Mouse (Mus musculus) naive thymus-derived CD4-positive, alpha-beta T cell, adult 2 months (primary cell): Measurements from ENCODE around the gene Cog4.
"Not testable (repeated sequence)": the region's sequence is repeated elsewhere in the genome, so short reads cannot be mapped to it uniquely, and the experiment has no call there.

Source experiments
- DNase-seq: peaks from one replicate; pipeline ENCODE4 v3.0.0-alpha.2; 2011; ENCODE audit warnings: low read depth

Gene Cog4

DNA sequence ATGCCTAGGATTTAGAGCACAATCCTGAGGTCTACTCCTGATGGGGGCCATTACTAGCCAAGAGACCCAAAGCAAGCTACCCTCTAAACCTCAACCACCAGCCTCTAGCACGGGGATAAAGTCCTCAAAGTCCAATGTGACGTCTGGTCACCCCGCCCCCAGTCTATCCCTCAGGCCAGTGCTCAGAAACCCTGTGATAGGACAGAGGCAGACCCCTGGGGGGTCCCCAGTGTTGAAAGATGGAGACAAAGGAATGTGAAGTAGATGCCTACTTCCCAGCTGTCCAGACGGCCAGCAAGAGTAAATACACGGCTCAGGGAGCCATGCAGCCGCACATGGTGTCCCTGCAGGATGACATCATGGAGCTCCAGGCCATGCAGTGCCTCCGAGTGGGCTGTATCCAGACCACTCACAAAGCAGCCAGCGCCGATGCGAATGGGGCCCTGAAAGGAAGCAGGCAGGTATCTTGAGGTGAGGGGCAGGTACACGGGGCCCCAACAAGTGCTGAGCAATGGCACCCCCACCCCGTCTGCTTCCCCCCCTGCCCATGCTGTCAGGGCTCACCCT lies 43.6 kb downstream of the Cog4 start:
- DNase-seq = no peak

DNA sequence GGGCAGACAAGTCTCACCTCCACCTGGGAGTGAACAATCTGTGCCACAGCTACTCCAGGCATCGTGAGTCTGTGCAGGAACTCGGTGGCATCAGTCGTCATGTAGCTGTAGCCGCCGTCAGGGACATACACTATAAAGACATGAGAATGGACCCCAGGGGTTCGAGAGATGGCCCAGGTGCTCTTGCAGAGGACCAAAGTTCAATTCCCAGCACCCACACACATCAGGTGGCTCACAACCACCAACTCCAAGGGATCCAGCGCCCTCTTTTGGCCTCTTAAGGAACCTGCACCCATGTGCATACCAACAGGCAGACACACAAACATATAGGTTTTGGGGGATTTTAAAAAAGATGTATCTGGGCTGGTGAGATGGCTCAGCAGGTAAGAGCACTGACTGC lies 45.6 kb downstream of the Cog4 start:
- DNase-seq = no peak

DNA sequence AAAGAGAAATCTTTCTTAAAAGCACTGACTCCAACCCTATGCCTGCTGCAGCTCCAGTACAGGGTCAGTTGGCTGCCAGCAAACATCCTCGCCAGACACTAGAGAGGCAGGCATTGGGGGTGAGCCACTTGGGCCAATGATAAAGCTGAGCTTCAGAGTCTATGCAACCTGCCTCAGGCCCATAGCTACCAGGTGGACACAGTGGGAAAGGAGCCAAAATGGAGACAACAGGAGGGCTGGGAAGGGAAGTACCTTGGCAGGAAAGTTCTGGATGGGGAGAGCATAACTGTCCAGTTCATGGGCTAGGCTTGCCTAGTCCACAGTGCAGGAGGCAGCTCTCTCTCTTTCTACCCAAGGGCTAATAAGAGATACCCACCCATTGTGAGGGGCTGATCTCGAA lies 46.5 kb downstream of the Cog4 start:
- DNase-seq = no peak

GRCm38 (mm10) chr8:110894851-110895250 lies 48.5 kb downstream of the Cog4 start:
- DNase-seq = no peak

DNA sequence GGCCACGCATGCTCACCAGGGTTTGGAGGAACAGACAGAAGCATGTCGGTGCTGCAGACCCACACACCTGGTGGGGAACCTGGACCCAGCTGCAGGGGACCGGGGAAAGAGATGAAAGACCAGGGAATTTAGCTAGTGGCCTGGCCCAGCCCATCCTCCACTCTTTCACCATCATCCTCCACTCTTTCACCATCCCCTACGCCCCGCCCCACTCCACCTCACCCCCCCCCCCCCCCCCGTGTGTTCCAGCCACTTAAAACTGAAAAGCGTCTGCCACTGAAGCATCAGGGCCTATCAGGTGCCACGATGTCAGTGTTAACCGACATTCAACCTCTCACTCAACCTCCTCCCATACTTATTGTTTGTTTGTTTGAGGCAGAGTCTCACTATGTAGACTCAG lies 48.9 kb downstream of the Cog4 start:
- DNase-seq = no peak

- DNase-seq = no peak
Measured at GRCm38 (mm10) chr8:110895812-110896211, 49.4 kb downstream of the Cog4 start.

GRCm38 (mm10) chr8:110897495-110897894 lies 51.1 kb downstream of the Cog4 start:
- DNase-seq = no peak

DNA sequence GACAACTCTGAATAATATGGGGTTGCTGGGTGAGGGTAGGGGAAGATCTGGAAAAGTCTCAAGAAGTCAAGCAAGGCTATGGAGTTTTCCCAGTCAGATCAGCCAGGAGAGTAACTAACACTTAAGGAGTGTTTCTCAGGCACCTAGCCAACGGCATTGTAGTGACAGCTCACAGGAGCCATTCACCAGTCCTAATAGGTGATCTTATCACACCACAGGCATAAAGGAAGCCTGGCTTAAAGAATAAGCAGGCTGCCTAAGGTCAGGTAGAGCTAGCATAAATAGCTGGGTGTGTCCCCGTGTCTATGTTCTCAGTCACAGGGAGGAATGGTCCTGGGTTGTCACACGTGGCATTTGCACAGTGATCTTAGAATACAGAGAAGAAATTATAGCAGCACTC lies 54.7 kb downstream of the Cog4 start:
- no peak for DNase-seq

- DNase-seq = peak; percentile 79
Measured at GRCm38 (mm10) chr8:110901839-110902578, 55.6 kb downstream of the Cog4 start, which contains the start of gene Fuk. Fuk (minus strand) TSS chr8:110902488.

GRCm38 (mm10) chr8:110902579-110902965 lies 56.2 kb downstream of the Cog4 start:
- DNase-seq = no peak

GRCm38 (mm10) chr8:110905404-110905803 lies 59.0 kb downstream of the Cog4 start:
- DNase-seq = no peak

DNA sequence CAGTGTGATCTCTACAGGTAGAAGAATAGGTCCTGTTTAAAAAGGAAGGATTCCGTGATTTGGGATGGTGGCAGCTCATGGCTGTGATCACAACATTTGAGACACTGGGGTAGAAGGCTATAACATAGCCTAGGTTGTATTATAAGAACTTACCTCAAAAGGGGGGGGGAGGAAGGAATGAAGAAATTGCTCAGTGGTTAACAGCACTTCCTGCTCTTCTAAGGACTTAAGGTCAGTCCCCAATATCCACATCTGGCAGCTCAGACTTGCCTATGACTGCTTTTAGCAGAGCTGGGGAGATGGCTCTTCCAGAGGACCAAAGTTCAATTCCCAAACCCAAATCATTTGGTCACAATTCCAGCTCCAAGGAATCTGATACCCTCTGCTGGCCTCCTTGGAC lies 60.3 kb downstream of the Cog4 start:
- DNase-seq = no peak

DNA sequence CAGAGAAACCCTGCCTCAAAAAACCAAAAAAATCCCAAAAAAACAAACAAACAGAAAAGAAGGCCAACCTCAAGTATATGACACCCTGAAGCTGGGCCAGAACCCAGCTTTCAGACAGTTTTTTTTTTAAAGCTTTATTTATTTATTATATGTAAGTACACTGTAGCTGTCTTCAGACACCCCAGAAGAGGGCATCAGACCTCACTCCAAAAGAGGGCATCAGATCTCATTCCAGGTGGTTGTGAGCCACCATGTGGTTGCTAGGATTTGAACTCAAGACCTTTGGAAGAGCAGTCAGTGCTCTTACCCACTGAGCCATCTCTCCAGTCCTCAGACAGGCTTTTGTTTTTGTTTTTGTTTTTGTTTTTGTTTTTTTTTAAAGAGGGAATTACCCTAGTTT lies 63.5 kb downstream of the Cog4 start:
- DNase-seq = not testable (repeated sequence)

DNA sequence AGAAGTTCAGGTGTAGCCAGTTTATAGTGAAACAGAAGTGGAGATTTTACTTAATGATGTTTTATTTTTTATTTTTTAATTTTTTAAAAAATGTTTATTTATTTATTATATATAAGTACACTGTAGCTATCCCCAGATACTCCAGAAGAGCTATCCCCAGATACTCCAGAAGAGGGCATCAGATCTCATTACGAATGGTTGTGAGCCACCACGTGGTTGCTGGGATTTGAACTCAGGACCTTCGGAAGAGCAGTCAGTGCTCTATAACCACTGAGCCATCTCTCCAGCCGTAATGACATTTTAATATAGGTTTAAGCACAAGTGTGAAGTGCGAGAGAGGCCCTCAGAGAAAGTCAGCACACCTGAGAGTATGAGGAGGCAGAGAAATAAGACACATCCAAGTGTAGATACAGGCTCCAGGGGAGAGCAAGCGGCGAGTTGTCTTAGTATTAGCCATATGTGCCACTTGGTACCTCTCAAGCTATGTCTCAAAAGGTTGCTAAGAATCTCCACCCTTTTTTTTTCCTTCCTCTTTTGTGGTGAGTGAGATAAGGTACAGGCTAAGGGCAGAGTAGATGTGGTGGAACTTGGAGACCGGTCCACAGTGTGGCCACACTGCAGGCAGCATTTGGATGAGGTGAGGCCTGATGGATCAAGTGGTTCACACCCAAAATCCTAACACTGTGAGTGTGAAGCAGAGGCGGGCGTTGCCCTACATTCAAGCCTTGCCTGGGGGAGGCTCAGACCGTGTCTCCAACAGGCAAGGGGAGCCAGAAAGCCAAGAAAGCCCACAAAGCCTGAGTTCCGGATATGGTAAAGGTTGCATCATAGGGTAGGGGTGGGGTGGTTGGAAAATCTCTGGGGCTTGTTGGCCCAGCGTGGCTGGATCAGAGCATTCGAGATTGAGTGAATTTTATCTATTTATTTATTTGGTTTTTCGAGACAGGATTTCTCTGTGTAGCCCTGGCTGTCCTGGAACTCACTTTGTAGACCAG lies 65.5 kb downstream of the Cog4 start:
- DNase-seq = peak; percentile 21

- no peak for DNase-seq
Measured at GRCm38 (mm10) chr8:110917415-110917814, 71.0 kb downstream of the Cog4 start.

DNA sequence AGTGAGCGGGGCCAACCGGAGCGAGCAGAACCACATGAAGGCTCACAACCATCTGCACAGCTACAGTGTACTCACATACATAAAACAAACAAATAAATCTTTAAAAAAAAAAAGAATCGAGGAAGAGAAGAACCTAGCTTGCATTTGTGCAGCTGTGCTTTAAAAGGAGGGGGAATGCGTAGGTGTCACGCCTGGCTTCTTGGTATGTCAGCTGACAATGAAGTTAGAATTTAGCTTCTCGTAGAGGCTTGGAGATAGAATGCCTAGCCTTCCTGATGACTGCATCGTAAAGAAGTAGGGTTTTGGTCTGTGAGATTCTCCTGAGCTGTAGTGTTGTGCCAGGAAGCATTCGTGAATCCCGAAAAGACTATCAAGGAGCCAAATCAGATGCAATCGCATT lies 71.6 kb downstream of the Cog4 start:
- DNase-seq = no peak

DNA sequence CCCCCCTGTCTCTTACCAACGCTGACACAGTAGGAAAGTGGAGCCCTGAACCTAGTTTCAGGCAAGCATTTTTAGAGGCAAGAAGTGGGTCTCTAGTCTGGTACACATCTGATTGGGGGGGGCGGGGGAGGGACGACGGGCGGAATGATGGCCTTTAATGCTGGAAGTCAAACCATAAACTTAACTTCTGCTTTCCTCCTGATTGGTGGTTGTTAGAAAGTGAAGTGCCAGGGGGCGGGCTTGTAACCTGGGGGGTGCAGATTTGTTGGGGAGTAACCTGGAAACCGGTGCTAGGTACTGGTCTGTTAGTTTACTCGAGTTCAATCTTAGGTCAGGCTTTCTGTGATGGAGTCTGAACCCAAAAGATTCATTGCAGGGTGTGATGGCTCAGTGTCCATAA lies 72.1 kb downstream of the Cog4 start:
- no peak for DNase-seq

GRCm38 (mm10) chr8:110919341-110920031 lies 73.1 kb downstream of the Cog4 start, which contains the start of gene St3gal2:
St3gal2 (plus strand) TSS chr8:110919922.
- peak; percentile 87 for DNase-seq

GRCm38 (mm10) chr8:110920032-110920772 lies 73.8 kb downstream of the Cog4 start:
- no peak for DNase-seq

- peak; percentile 21 for DNase-seq
Measured at GRCm38 (mm10) chr8:110920773-110921277, 74.4 kb downstream of the Cog4 start.
